Mouse (Mus musculus): ENCODE results near the gene Alms1. TPM values are rescaled to one million over a fixed set of nuclear protein-coding genes. Genes with fewer than 3 reads are reported as not detected.

The Alms1 gene
- total RNA-seq (2012; rRNA removed) (3.6 and 3.9 TPM in 2 replicates), total RNA-seq (2014; rRNA removed) (2.3 and 2.4 TPM in 2 replicates), polyA plus RNA-seq (2012; ENCODE audit: insufficient read length, low read depth) (2.5 and 2.8 TPM in 2 replicates)

- dilution Hi-C loops (cut with MboI; ENCODE audit: extremely low pct_ligation_motif_present, extremely low pct_unique_long_range_greater_than_20kb, low sequenced_read_pairs) (no loop called here), in situ Hi-C loops (cut with MboI; ENCODE audit: low pct_ligation_motif_present, low pct_unique_long_range_greater_than_20kb, low sequenced_read_pairs) (loop anchor here (25.0 kb wide), 1 partner anchor 325 kb away; the partner anchor contains the start of genes Nat8f1, Nat8f4 and Tprkb)
- peak within 1 kb of the TSS; percentile 72 to 94 (median 74) for H3K4me3 ChIP-seq (replicated peaks in 1 of 3; ENCODE audit: low read depth in 2 of 3, low read length in 2 of 3, poor library complexity in 1 of 3)
- peaks cover 7% of the 10 kb centered on the region for H3K79me2 ChIP-seq (replicated peaks; ENCODE audit: control insufficient read depth, extremely low read depth, insufficient read depth, poor library complexity, severe bottlenecking)
- H3K36me3 ChIP-seq (replicated peaks in 1 of 2; ENCODE audit: control insufficient read depth in 1 of 2, insufficient read depth in 1 of 2, low read length in 1 of 2) = no peaks in the 10 kb centered on the region
- peak; percentile 89 for DNase-seq (ENCODE audit: extremely low read depth)
- H3K4me2 ChIP-seq (ENCODE audit: insufficient read depth, low read depth, poor library complexity, severe bottlenecking) = peak within 1 kb of the TSS; percentile 95
- TF ChIP-seq TBP (conservative IDR thresholded peaks at IDR 0.05; ENCODE audit: low read depth, low read length) = no peak
- no peak for TF ChIP-seq MYC (IDR thresholded peaks at IDR 0.05; ENCODE audit: low read depth, low read length)
- 0 out of 2 replicates have a peak, but pooled peaks have one; percentile 11 for TF ChIP-seq MEF2A (IDR thresholded peaks at IDR 0.05; ENCODE audit: borderline replicate concordance, low read depth, low read length)
- peak; percentile 72; the same call in 1 of the 2 replicates for TF ChIP-seq UBTF (IDR thresholded peaks at IDR 0.05; ENCODE audit: low read depth, low read length)
- peak; percentile 95 for TF ChIP-seq NRF1 (IDR thresholded peaks at IDR 0.05; ENCODE audit: low read depth, low read length)
- no peak for TF ChIP-seq MAFK (IDR thresholded peaks at IDR 0.05; ENCODE audit: insufficient replicate concordance, low read length)
- no peak for TF ChIP-seq SMC3 (IDR thresholded peaks at IDR 0.05; ENCODE audit: low read depth, low read length)
- TF ChIP-seq SIN3A (IDR thresholded peaks at IDR 0.05; ENCODE audit: low read length) = peak; percentile 93
- TF ChIP-seq ETS1 (conservative IDR thresholded peaks at IDR 0.05; ENCODE audit: low read depth, low read length) = no peak
- TF ChIP-seq ELF1 (IDR thresholded peaks at IDR 0.05; ENCODE audit: low read depth, low read length) = peak; percentile 54; the same call in 1 of the 2 replicates
- no peak for TF ChIP-seq JUN (IDR thresholded peaks at IDR 0.05; ENCODE audit: insufficient read depth, low read depth, low read length)
- TF ChIP-seq ZKSCAN1 (IDR thresholded peaks at IDR 0.05; ENCODE audit: borderline replicate concordance, low read depth, low read length) = no peak
- peak; percentile 97 for TF ChIP-seq E2F4 (IDR thresholded peaks at IDR 0.05; ENCODE audit: insufficient replicate concordance, low read depth, low read length)
- no peak for TF ChIP-seq ZC3H11A (IDR thresholded peaks at IDR 0.05; ENCODE audit: low read depth, low read length)
- TF ChIP-seq CTCF (conservative IDR thresholded peaks at IDR 0.05 in 1 of 2, IDR thresholded peaks at IDR 0.05 in 1 of 2; ENCODE audit: low read depth in 2 of 2, low read length in 2 of 2) = no peak
- TF ChIP-seq HCFC1 (IDR thresholded peaks at IDR 0.05; ENCODE audit: low read depth, low read length) = peak; percentile 58
- peak; percentile 35; the same call in 1 of the 2 replicates for TF ChIP-seq TCF12 (IDR thresholded peaks at IDR 0.05; ENCODE audit: low read depth, low read length)
- 0 out of 2 replicates have a peak, but pooled peaks have one; percentile 45 for TF ChIP-seq KAT2A (IDR thresholded peaks at IDR 0.05; ENCODE audit: insufficient replicate concordance, low read length)
- no peak for TF ChIP-seq GABPA (IDR thresholded peaks at IDR 0.05; ENCODE audit: insufficient replicate concordance, low read depth, low read length)
- peak; percentile 83 for TF ChIP-seq MAX (IDR thresholded peaks at IDR 0.05; ENCODE audit: low read length)
- 0 out of 2 replicates have a peak, but pooled peaks have one; percentile 7 for TF ChIP-seq IRF4 (IDR thresholded peaks at IDR 0.05; ENCODE audit: low read depth, low read length)
- peak; percentile 26; the same call in 1 of the 2 replicates for TF ChIP-seq BHLHE40 (IDR thresholded peaks at IDR 0.05; ENCODE audit: low read depth, low read length)
- TF ChIP-seq ZNF384 (IDR thresholded peaks at IDR 0.05; ENCODE audit: low read depth, low read length) = no peak
- TF ChIP-seq NELFE (IDR thresholded peaks at IDR 0.05; ENCODE audit: low read depth, low read length) = peak; percentile 58; the same call in 1 of the 2 replicates
- no peak for TF ChIP-seq RAD21 (IDR thresholded peaks at IDR 0.05; ENCODE audit: low read depth, low read length)
- no peak for TF ChIP-seq PAX5 (IDR thresholded peaks at IDR 0.05; ENCODE audit: low read length)
- no peak for TF ChIP-seq RCOR1 (conservative IDR thresholded peaks at IDR 0.05; ENCODE audit: low read depth, low read length)
- no peak for TF ChIP-seq EP300 (IDR thresholded peaks at IDR 0.05; ENCODE audit: low read length)
- no peak for TF ChIP-seq ZMIZ1 (IDR thresholded peaks at IDR 0.05; ENCODE audit: low read depth, low read length)
- TF ChIP-seq JUND (conservative IDR thresholded peaks at IDR 0.05; ENCODE audit: low read depth, low read length) = no peak
- TF ChIP-seq MAZ (IDR thresholded peaks at IDR 0.05; ENCODE audit: low read depth, low read length) = peak; percentile 70; the same call in 1 of the 2 replicates
- peak; percentile 67 for TF ChIP-seq POLR2A (IDR thresholded peaks at IDR 0.05; ENCODE audit: low read depth, low read length)
- TF ChIP-seq USF1 (IDR thresholded peaks at IDR 0.05; ENCODE audit: low read depth, low read length) = no peak
- no peak for TF ChIP-seq CHD1 (IDR thresholded peaks at IDR 0.05; ENCODE audit: low read depth, low read length)
- no peak for TF ChIP-seq USF2 (conservative IDR thresholded peaks at IDR 0.05; ENCODE audit: low read depth, low read length)
- peak; percentile 78 for TF ChIP-seq CHD2 (IDR thresholded peaks at IDR 0.05; ENCODE audit: low read length)
- peak; percentile 90 for TF ChIP-seq MXI1 (IDR thresholded peaks at IDR 0.05; ENCODE audit: low read depth, low read length)
- no peak for TF ChIP-seq POLR2AphosphoS2 (IDR thresholded peaks at IDR 0.05; ENCODE audit: low read depth, low read length)
- H3K9me3 ChIP-seq (replicated peaks; ENCODE audit: low read length) = no peaks in the 10 kb centered on the region
- H3K4me1 ChIP-seq (ENCODE audit: control insufficient read depth in 1 of 2, insufficient read depth in 2 of 2) = peaks cover 2 to 21% of the 10 kb centered on the region in 2 experiments; a peak in 2 of 4 replicates
- 0 out of 2 replicates have a peak within 1 kb of the TSS, but pooled peaks have one; percentile 34 for H3K27ac ChIP-seq (ENCODE audit: insufficient read depth, low read depth)
- H3K27me3 ChIP-seq (replicated peaks) = peaks cover 11% of the 10 kb centered on the region
- H3K9ac ChIP-seq (ENCODE audit: insufficient read depth, low read depth) = peak within 1 kb of the TSS; percentile 71
Measured at GRCm38 (mm10) chr6:85587396-85588143, at the start of gene Alms1. TSS of gene Alms1 (plus strand) at chr6:85587531.

Measured in CH12.LX (cell line).